Mouse (Mus musculus) hindbrain, embryonic 16.5 days (tissue): ENCODE data around the gene Txnrd2. TPM values are rescaled to one million over a fixed set of nuclear protein-coding genes. Genes with fewer than 3 reads are reported as not detected.

ENCODE experiments used
- ATAC-seq: fragments of 200-750 bp; cut with Nextera tagmentation; 2 replicates; pipeline ENCODE4 v1.8.0; 2017; ENCODE audit warnings: moderate TSS enrichment, moderate library complexity
- H3K27ac ChIP-seq: fragments of 300-500 bp; sonication (generic); 2 replicates; pipeline ENCODE4 v1.5.1; 2014; ENCODE audit warnings: low read depth, mild to moderate bottlenecking, control low read depth, low read length, moderate library complexity
- H3K27me3 ChIP-seq: fragments of 300-500 bp; sonication (generic); replicated peaks from 2 replicates; pipeline ENCODE4 v1.6.1; 2014; ENCODE audit warnings: low read length; ENCODE audit not compliant: control insufficient read depth, insufficient read depth
- H3K36me3 ChIP-seq: fragments of 300-500 bp; sonication (generic); 2 replicates; pipeline ENCODE4 v1.6.1; 2014; ENCODE audit warnings: mild to moderate bottlenecking, low read length, moderate library complexity, mixed read lengths; ENCODE audit not compliant: control insufficient read depth, insufficient read depth
- H3K4me1 ChIP-seq: fragments of 300-500 bp; sonication (generic); 2 replicates; pipeline ENCODE4 v1.6.1; 2014; ENCODE audit warnings: low read depth, low read length; ENCODE audit not compliant: control insufficient read depth, insufficient read depth
- H3K4me2 ChIP-seq: fragments of 300-500 bp; sonication (generic); 2 replicates; pipeline ENCODE4 v1.6.1; 2014; ENCODE audit warnings: mild to moderate bottlenecking, low read length, control low read depth, moderate library complexity
- H3K4me3 ChIP-seq: fragments of 300-500 bp; sonication (generic); 2 replicates; pipeline ENCODE4 v1.5.1; 2014; ENCODE audit warnings: mild to moderate bottlenecking, low read length, control low read depth, moderate library complexity
- H3K9ac ChIP-seq: fragments of 300-500 bp; sonication (generic); 2 replicates; pipeline ENCODE4 v1.6.1; 2014; ENCODE audit warnings: low read depth, mild to moderate bottlenecking, control low read depth, low read length, moderate library complexity
- H3K9me3 ChIP-seq: fragments of 300-500 bp; sonication (generic); 2 replicates; pipeline ENCODE4 v1.6.1; 2014; ENCODE audit warnings: mild to moderate bottlenecking, low read length, moderate library complexity; ENCODE audit not compliant: control insufficient read depth
- WGBS: fragments of 180-500 bp; shearing (Covaris S2); extraction: QIAGEN DNeasy Blood & Tissue Kit; methylation state at CpG from one replicate; pipeline ENCODE4 v1.1.7; 2014; 5-methylcytosine and 5-hydroxymethylcytosine counted together
- polyA plus RNA-seq: library from polyadenylated mRNA; unstranded; fragments of >200 nt; fragmentation: Nextera tagmentation; extraction: Ambion mirVana; gene quantifications from 2 replicates; pipeline ENCODE4 v1.2.1, GENCODE M21; 2015

Gene Txnrd2
- polyA plus RNA-seq, 1 experiment from 2014 or later, result 40.6 TPM

GRCm38 (mm10) chr16:18464271-18464670 is 38.1 kb downstream of the Txnrd2 start:
- WGBS, result 82% methylated on average over 3 of the region's 3 CpGs
- H3K27me3 ChIP-seq, result no peaks in the 10 kb centered on the region
- H3K9me3 ChIP-seq, result no peaks in the 10 kb centered on the region
- H3K4me1 ChIP-seq, result peaks cover 11% of the 10 kb centered on the region
- H3K36me3 ChIP-seq, result peaks cover under 1% of the 10 kb centered on the region; the same call in 1 of the 2 replicates
- H3K4me3 ChIP-seq, result no peak overlapping the region
- H3K9ac ChIP-seq, result no peak overlapping the region
- H3K4me2 ChIP-seq, result no peak overlapping the region
- no peak overlapping the region for H3K27ac ChIP-seq
- no peak for ATAC-seq

- Histone ChIP-seq H3K4me1 (no peaks in the 10 kb centered on the region), H3K27ac (no peak overlapping the region), H3K4me2 (no peak overlapping the region), H3K4me3 (no peak overlapping the region), H3K9me3 (no peaks in the 10 kb centered on the region), H3K27me3 (no peaks in the 10 kb centered on the region), H3K9ac (no peak overlapping the region), H3K36me3 (peaks cover 5% of the 10 kb centered on the region)
- ATAC-seq, result no peak
- WGBS, result 30% methylated on average over 1 of the region's 1 CpGs
Observed at GRCm38 (mm10) chr16:18470829-18471228, 44.6 kb downstream of the Txnrd2 start.

DNA sequence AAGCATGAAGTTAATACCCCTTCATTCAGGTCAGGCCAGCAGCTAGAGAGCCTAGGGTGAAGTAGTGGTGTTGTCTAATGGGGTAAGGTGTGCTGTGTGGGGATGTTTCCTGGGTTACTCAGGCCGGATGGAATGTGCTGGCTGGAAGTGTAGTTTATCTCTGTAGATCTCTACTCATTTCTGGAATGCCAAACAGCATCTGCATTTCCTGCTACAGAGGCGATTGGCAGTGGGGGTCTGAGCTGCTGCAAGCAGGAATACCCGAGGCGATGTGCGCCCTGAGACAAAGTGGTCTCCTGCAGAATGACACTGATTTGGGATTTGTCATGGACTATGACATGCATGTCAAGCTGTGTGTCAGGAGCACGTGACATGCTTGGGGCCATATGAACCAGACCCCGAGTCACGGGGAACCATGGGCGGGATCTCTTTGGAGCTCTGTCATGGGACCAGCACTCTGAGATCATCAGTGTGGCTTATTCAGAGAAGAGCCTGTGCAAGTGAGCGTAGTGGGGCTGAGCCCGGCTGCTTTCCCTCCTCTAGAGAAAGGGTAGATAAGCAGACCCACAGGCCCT is 45.3 kb downstream of the Txnrd2 start:
- H3K36me3 ChIP-seq, result peaks cover 6% of the 10 kb centered on the region
- no peaks in the 10 kb centered on the region for H3K27me3 ChIP-seq
- no peaks in the 10 kb centered on the region for H3K9me3 ChIP-seq
- no peak overlapping the region for H3K27ac ChIP-seq
- H3K4me2 ChIP-seq, result no peak overlapping the region
- H3K9ac ChIP-seq, result no peak overlapping the region
- ATAC-seq, result no peak
- H3K4me1 ChIP-seq, result no peaks in the 10 kb centered on the region
- WGBS, result 71% methylated on average over 11 of the region's 11 CpGs
- H3K4me3 ChIP-seq, result no peak overlapping the region

GRCm38 (mm10) chr16:18471976-18472375 is 45.8 kb downstream of the Txnrd2 start:
- H3K27ac ChIP-seq, result no peak overlapping the region
- peaks cover 6% of the 10 kb centered on the region for H3K36me3 ChIP-seq
- H3K9me3 ChIP-seq, result no peaks in the 10 kb centered on the region
- H3K27me3 ChIP-seq, result no peaks in the 10 kb centered on the region
- no peaks in the 10 kb centered on the region for H3K4me1 ChIP-seq
- H3K9ac ChIP-seq, result no peak overlapping the region
- H3K4me2 ChIP-seq, result no peak overlapping the region
- no peak overlapping the region for H3K4me3 ChIP-seq
- ATAC-seq, result no peak
- 87% methylated on average over 6 of the region's 6 CpGs for WGBS

DNA sequence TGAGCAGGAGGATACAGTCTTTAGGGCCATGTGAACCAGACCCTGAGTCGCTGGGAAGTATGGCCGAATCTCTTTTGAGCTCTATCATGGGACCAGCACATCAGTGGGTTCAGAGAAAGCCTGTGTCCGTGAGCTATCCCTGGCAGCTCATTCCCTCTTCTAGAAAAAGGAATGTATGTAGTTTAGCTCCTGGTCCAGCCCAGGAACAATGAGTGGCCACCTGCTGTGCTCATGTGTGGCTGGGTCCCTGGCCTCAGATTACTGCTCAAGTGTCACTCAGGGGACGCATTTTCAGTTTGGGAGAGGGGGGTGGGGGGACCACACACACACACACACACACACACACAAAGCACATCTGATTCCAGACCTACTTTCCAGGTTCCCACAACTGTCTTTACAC is 46.2 kb downstream of the Txnrd2 start:
- 54% methylated on average over 4 of the region's 4 CpGs for WGBS
- Histone ChIP-seq H3K4me1 (no peaks in the 10 kb centered on the region), H3K9me3 (no peaks in the 10 kb centered on the region), H3K36me3 (peaks cover 6% of the 10 kb centered on the region), H3K4me2 (no peak overlapping the region), H3K4me3 (no peak overlapping the region), H3K27ac (no peak overlapping the region), H3K9ac (no peak overlapping the region), H3K27me3 (no peaks in the 10 kb centered on the region)
- ATAC-seq, result no peak

GRCm38 (mm10) chr16:18472976-18473375 is 46.8 kb downstream of the Txnrd2 start:
- 92% methylated on average over 8 of the region's 8 CpGs for WGBS
- H3K4me2 ChIP-seq, result no peak overlapping the region
- no peaks in the 10 kb centered on the region for H3K27me3 ChIP-seq
- no peak overlapping the region for H3K27ac ChIP-seq
- H3K9ac ChIP-seq, result no peak overlapping the region
- H3K9me3 ChIP-seq, result no peaks in the 10 kb centered on the region
- peaks cover 6% of the 10 kb centered on the region for H3K36me3 ChIP-seq
- ATAC-seq, result no peak
- no peaks in the 10 kb centered on the region for H3K4me1 ChIP-seq
- no peak overlapping the region for H3K4me3 ChIP-seq

- Histone ChIP-seq H3K27ac (no peak overlapping the region), H3K4me3 (no peak overlapping the region), H3K4me1 (no peaks in the 10 kb centered on the region), H3K9me3 (no peaks in the 10 kb centered on the region), H3K4me2 (no peak overlapping the region), H3K36me3 (peaks cover 6% of the 10 kb centered on the region), H3K27me3 (no peaks in the 10 kb centered on the region), H3K9ac (no peak overlapping the region)
- 82% methylated on average over 2 of the region's 2 CpGs for whole genome bisulfite sequencing
- no peak for ATAC-seq
Observed at GRCm38 (mm10) chr16:18474021-18474420, 47.8 kb downstream of the Txnrd2 start.

DNA sequence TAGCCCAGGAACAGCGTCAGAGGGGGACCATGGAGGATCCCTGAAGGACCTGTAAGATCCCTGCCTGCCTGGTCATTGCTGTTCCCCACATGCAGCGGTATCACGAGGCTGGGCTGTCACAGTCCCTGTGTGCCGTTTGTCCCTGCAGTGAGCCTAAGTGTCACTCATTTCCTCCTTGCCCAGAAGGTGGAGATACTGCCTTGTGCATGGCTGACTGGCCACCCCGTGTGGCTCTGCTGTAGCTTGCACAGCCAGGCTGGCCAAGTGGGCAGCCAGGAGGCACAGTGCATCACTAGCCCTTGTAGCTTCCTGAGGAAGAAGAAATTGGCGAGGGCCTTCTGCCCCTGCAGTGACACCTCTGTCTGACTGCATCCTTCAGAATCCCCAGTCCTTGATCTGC is 51.8 kb downstream of the Txnrd2 start:
- H3K27me3 ChIP-seq, result no peaks in the 10 kb centered on the region
- no peaks in the 10 kb centered on the region for H3K9me3 ChIP-seq
- H3K27ac ChIP-seq, result no peak overlapping the region
- ATAC-seq, result no peak; the same call in 1 of the 2 replicates
- H3K9ac ChIP-seq, result no peak overlapping the region
- H3K36me3 ChIP-seq, result peaks cover 2% of the 10 kb centered on the region; the same call in 1 of the 2 replicates
- no peak overlapping the region for H3K4me3 ChIP-seq
- no peak overlapping the region for H3K4me2 ChIP-seq
- H3K4me1 ChIP-seq, result no peaks in the 10 kb centered on the region
- 73% methylated on average over 6 of the region's 6 CpGs for WGBS

- Histone ChIP-seq H3K27me3 (no peaks in the 10 kb centered on the region), H3K4me3 (no peak overlapping the region), H3K9ac (no peak overlapping the region), H3K4me2 (no peak overlapping the region), H3K9me3 (no peaks in the 10 kb centered on the region), H3K36me3 (peaks cover 2% of the 10 kb centered on the region; the same call in 1 of the 2 replicates), H3K4me1 (peaks cover 3% of the 10 kb centered on the region), H3K27ac (no peak overlapping the region)
- 37% methylated on average over 7 of the region's 7 CpGs for WGBS
- no peak for ATAC-seq
Observed at GRCm38 (mm10) chr16:18479667-18480066, 53.5 kb downstream of the Txnrd2 start.
